Mouse (Mus musculus): Measurements from ENCODE around the gene Ddx10. TPM values are rescaled to one million over a fixed set of nuclear protein-coding genes. Genes with fewer than 3 reads are reported as not detected.
A peak's percentile ranks its signal among the peaks of the same experiment; 100 is the strongest.

The Ddx10 gene
- 31.0 and 31.8 TPM in 2 replicates for polyA plus RNA-seq (2016; fragmentation: Nextera tagmentation; extraction: Ambion mirVana)

DNA sequence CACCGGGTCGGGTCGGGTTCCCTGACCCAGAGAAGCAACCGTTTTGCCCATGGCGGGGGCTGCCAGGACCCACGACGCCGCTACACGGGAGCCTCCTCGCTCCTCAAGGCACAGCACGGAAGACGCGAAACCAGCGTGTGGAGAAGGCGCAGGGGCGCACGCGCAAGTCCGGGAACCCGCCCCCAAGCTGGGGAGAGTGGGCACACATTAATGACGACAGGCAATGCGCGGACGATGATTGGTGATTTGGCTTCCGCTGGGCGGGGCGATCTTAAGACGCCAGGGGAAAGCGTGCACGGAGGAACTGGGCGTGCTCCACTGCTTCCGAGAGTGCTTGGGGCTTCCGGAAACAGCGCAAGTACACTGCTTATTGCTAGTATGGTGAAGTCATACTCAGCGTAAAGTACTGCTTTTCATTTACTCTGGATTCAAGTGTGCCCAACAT is at the start of gene Ddx10:
TSS of gene Ddx10 (minus strand) at position 101 of the 445 bp plus-strand sequence.
- peaks cover 9% of the 10 kb centered on the region for H3K4me1 ChIP-seq (replicated peaks)
- no peaks in the 10 kb centered on the region for H3K27me3 ChIP-seq
- peak; percentile 99 for ATAC-seq (ENCODE audit: insufficient number of reproducible peaks, insufficient read depth, low FRiP score, low TSS enrichment, low read depth)
- peak within 1 kb of the TSS; percentile 87 for H3K4me3 ChIP-seq (replicated peaks)
- peak within 1 kb of the TSS; percentile 17; the same call in 1 of the 2 replicates for H3K27ac ChIP-seq
- H3K4me2 ChIP-seq: peak within 1 kb of the TSS; percentile 96
- H3K9me3 ChIP-seq: no peaks in the 10 kb centered on the region
- under 1% methylated on average over 35 of the region's 35 CpGs for WGBS
- H3K9ac ChIP-seq (replicated peaks): peak within 1 kb of the TSS; percentile 74
- no peaks in the 10 kb centered on the region for H3K36me3 ChIP-seq

DNA sequence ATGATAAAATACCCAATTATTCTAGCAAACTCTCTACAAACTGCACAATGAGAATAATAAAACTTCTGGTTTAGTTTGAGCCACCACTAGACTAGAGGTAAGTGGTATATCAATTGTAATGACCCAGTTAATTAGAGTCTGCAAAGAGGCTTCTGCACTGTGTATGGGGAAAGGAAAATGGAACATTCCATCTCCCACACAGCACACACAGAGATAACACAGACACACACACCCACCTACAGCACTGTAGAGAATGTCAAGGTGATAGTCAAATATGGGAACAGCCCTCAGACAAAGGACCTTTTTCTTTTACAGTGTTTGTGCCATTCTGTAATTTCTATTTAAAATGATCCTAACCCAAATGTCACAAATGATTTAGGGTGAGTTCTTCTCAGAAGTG is 45.0 kb upstream of the Ddx10 start:
- Histone ChIP-seq H3K27ac (no peak overlapping the region), H3K9me3 (no peaks in the 10 kb centered on the region), H3K36me3 (no peaks in the 10 kb centered on the region), H3K4me2 (no peak overlapping the region), H3K27me3 (no peaks in the 10 kb centered on the region), H3K4me3 (replicated peaks) (no peak overlapping the region), H3K4me1 (replicated peaks) (no peaks in the 10 kb centered on the region), H3K9ac (replicated peaks) (no peak overlapping the region)
- ATAC-seq (ENCODE audit: insufficient number of reproducible peaks, insufficient read depth, low FRiP score, low TSS enrichment, low read depth): no peak

GRCm38 (mm10) chr9:53290006-53290405 is 42.2 kb upstream of the Ddx10 start:
- Histone ChIP-seq H3K4me2 (no peak overlapping the region), H3K9me3 (no peaks in the 10 kb centered on the region), H3K9ac (replicated peaks) (no peak overlapping the region), H3K27ac (no peak overlapping the region), H3K36me3 (no peaks in the 10 kb centered on the region), H3K27me3 (no peaks in the 10 kb centered on the region), H3K4me1 (replicated peaks) (no peaks in the 10 kb centered on the region), H3K4me3 (replicated peaks) (no peak overlapping the region)
- ATAC-seq (ENCODE audit: insufficient number of reproducible peaks, insufficient read depth, low FRiP score, low TSS enrichment, low read depth): no peak
- WGBS: 73% methylated on average over 3 of the region's 3 CpGs

DNA sequence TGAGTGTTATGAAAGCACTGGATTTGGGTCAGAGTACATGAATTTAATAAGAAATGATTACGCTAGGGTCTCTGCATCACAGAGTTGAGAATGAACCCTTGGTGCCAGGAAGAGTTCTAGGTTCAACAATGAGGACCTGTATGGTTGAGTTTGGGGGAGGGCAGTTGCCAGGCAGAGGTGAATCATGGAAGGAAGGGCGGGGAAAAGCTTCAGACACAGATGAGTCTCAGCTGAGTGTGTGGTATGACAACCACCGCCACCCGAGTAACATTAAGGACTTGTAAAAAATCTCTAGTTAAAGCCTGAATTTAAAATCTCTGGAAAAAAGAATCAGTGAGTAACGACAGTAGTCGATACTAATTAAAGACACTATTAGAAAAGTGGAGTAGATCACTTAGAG is 38.9 kb upstream of the Ddx10 start:
- Histone ChIP-seq H3K4me3 (replicated peaks) (no peak overlapping the region), H3K4me2 (no peak overlapping the region), H3K27ac (no peak overlapping the region), H3K27me3 (no peaks in the 10 kb centered on the region), H3K4me1 (replicated peaks) (no peaks in the 10 kb centered on the region), H3K9ac (replicated peaks) (no peak overlapping the region), H3K36me3 (no peaks in the 10 kb centered on the region), H3K9me3 (no peaks in the 10 kb centered on the region)
- WGBS: 77% methylated on average over 6 of the region's 6 CpGs
- no peak for ATAC-seq (ENCODE audit: insufficient number of reproducible peaks, insufficient read depth, low FRiP score, low TSS enrichment, low read depth)

- Histone ChIP-seq H3K4me3 (replicated peaks) (no peak overlapping the region), H3K36me3 (no peaks in the 10 kb centered on the region), H3K9ac (replicated peaks) (no peak overlapping the region), H3K27me3 (no peaks in the 10 kb centered on the region), H3K4me1 (replicated peaks) (no peaks in the 10 kb centered on the region), H3K9me3 (no peaks in the 10 kb centered on the region), H3K27ac (no peak overlapping the region), H3K4me2 (no peak overlapping the region)
- WGBS: 94% methylated on average over 2 of the region's 2 CpGs
- ATAC-seq (ENCODE audit: insufficient number of reproducible peaks, insufficient read depth, low FRiP score, low TSS enrichment, low read depth): no peak
Observed at GRCm38 (mm10) chr9:53278997-53279396, 31.1 kb upstream of the Ddx10 start.

GRCm38 (mm10) chr9:53276381-53276780 is 28.5 kb upstream of the Ddx10 start:
- Histone ChIP-seq H3K27me3 (no peaks in the 10 kb centered on the region), H3K4me1 (replicated peaks) (peaks cover 9% of the 10 kb centered on the region)
- 90% methylated on average over 1 of the region's 1 CpGs for WGBS

DNA sequence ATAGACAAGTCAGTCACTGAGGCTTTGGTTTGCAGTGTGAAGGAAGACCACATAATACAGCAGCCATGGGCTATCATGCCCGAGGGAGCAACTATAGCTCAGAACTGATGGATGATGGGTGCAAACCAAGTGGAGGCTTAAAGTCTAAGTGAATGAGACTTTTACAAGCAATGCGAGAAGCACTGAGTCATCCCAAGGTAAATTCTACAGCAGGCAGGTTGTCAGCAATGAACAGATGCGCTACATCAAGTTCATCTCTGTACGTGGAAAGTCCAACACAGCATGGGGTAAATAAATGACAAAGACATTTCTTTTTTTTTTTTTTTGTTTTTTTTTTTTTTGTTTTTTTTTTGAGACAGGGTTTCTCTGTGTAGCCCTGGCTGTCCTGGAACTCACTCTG is 24.9 kb upstream of the Ddx10 start:
- no peak overlapping the region for H3K4me3 ChIP-seq (replicated peaks)
- H3K36me3 ChIP-seq: no peaks in the 10 kb centered on the region
- peaks cover 9% of the 10 kb centered on the region for H3K4me1 ChIP-seq (replicated peaks)
- no peak overlapping the region for H3K4me2 ChIP-seq
- no peaks in the 10 kb centered on the region for H3K9me3 ChIP-seq
- H3K9ac ChIP-seq (replicated peaks): no peak overlapping the region
- no peak for ATAC-seq (ENCODE audit: insufficient number of reproducible peaks, insufficient read depth, low FRiP score, low TSS enrichment, low read depth)
- WGBS: 70% methylated on average over 4 of the region's 4 CpGs
- peak overlapping the region; percentile 50; the same call in 1 of the 2 replicates for H3K27ac ChIP-seq
- no peaks in the 10 kb centered on the region for H3K27me3 ChIP-seq

More at GRCm38 (mm10) chr9:53276381-53276780, 28.5 kb upstream of the Ddx10 start:
- H3K4me2 ChIP-seq: no peak overlapping the region
- H3K36me3 ChIP-seq: no peaks in the 10 kb centered on the region
- H3K4me3 ChIP-seq (replicated peaks): no peak overlapping the region
- ATAC-seq (ENCODE audit: insufficient number of reproducible peaks, insufficient read depth, low FRiP score, low TSS enrichment, low read depth): no peak
- H3K27ac ChIP-seq: no peak overlapping the region
- no peak overlapping the region for H3K9ac ChIP-seq (replicated peaks)
- no peaks in the 10 kb centered on the region for H3K9me3 ChIP-seq

DNA sequence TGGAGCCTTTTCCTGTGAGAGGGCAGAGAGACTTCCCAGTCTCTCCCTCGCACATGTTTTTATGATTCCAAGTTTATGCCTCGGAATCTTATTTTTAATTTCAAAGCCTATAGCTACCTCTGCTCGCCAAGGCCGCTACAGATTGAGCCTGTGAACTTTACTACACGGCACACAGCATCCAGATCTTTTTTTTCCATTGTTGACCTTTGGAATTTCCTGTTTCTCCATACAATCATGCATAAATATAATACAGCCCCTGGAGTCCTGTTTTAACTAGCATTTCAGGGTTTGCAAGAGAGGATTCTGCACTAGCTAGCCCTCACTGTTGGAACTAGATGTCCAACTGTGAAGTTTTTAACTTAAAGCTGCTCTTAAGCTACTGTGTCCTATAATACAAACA is 24.4 kb upstream of the Ddx10 start:
- Histone ChIP-seq H3K4me1 (replicated peaks) (peaks cover 9% of the 10 kb centered on the region), H3K4me3 (replicated peaks) (no peak overlapping the region), H3K9ac (replicated peaks) (no peak overlapping the region), H3K27ac (peak overlapping the region; percentile 50), H3K36me3 (no peaks in the 10 kb centered on the region), H3K9me3 (no peaks in the 10 kb centered on the region), H3K27me3 (no peaks in the 10 kb centered on the region), H3K4me2 (no peak overlapping the region)
- ATAC-seq (ENCODE audit: insufficient number of reproducible peaks, insufficient read depth, low FRiP score, low TSS enrichment, low read depth): no peak
- WGBS: 36% methylated on average over 5 of the region's 5 CpGs

DNA sequence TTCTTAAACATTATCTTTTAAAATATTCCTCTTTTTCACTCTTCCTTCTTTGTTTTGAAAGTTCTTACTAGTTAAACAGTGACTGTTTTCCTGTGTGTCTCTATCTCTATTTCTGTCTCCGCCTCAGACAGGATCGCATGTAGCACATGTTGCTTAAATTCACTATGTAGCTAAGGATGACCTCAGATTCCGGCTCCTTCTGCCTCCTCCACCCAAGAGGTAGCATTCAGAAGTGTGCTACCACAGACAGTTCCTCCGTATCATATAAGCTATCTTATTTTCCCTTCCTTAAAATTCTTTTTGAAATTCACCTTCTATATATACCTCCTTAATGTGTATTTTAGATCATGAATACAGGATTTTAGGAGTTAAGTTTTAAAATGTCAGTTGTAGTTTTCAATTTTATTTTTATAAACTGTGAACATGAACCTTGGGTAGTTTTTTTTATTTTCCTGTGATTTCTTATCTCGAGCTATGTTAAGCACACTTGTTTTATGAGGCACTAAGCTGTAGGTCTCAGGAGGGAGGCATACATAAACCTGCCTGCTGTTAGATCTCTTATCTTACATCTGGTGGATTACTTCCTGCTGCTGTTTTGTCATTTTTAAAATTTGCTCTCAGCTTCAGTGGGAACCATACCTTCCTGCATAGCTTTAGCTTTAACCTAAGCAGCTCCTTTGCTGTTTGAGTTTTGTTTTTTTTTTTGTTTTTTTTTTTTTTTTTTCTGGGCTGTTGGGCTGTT is 23.6 kb upstream of the Ddx10 start:
- no peak overlapping the region for H3K4me3 ChIP-seq (replicated peaks)
- no peak overlapping the region for H3K9ac ChIP-seq (replicated peaks)
- H3K9me3 ChIP-seq: no peaks in the 10 kb centered on the region
- no peak overlapping the region for H3K4me2 ChIP-seq
- H3K36me3 ChIP-seq: no peaks in the 10 kb centered on the region
- ATAC-seq (ENCODE audit: insufficient number of reproducible peaks, insufficient read depth, low FRiP score, low TSS enrichment, low read depth): no peak
- no peaks in the 10 kb centered on the region for H3K27me3 ChIP-seq
- 52% methylated on average over 5 of the region's 5 CpGs for WGBS
- H3K4me1 ChIP-seq (replicated peaks): peaks cover 9% of the 10 kb centered on the region
- H3K27ac ChIP-seq: peak overlapping the region; percentile 50; the same call in 1 of the 2 replicates

DNA sequence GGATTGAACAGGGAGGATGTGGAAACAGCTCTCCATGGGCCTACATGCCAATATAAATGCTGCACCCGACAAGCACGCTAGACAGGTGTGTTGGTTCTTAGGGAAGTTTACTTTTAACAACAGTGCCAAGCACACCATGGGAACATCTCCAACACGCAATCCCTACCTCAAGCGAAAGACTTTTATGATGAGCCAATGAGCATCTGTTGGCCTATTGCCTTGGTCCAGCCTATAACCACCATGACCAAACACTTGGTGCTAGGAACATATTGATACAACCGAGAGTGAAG is 21.6 kb upstream of the Ddx10 start:
- no peaks in the 10 kb centered on the region for H3K36me3 ChIP-seq
- no peak overlapping the region for H3K27ac ChIP-seq
- no peaks in the 10 kb centered on the region for H3K27me3 ChIP-seq
- H3K9me3 ChIP-seq: no peaks in the 10 kb centered on the region
- H3K4me3 ChIP-seq (replicated peaks): no peak overlapping the region
- 91% methylated on average over 5 of the region's 5 CpGs for WGBS
- no peak for ATAC-seq (ENCODE audit: insufficient number of reproducible peaks, insufficient read depth, low FRiP score, low TSS enrichment, low read depth)
- H3K9ac ChIP-seq (replicated peaks): no peak overlapping the region
- H3K4me2 ChIP-seq: no peak overlapping the region
- peaks cover 9% of the 10 kb centered on the region for H3K4me1 ChIP-seq (replicated peaks)

- H3K27me3 ChIP-seq: no peaks in the 10 kb centered on the region
- 82% methylated on average over 5 of the region's 5 CpGs for WGBS
- no peaks in the 10 kb centered on the region for H3K36me3 ChIP-seq
- no peak overlapping the region for H3K9ac ChIP-seq (replicated peaks)
- H3K9me3 ChIP-seq: no peaks in the 10 kb centered on the region
- no peak overlapping the region for H3K4me3 ChIP-seq (replicated peaks)
- peaks cover 9% of the 10 kb centered on the region for H3K4me1 ChIP-seq (replicated peaks)
- H3K4me2 ChIP-seq: no peak overlapping the region
- no peak for ATAC-seq (ENCODE audit: insufficient number of reproducible peaks, insufficient read depth, low FRiP score, low TSS enrichment, low read depth)
- H3K27ac ChIP-seq: no peak overlapping the region
Observed at GRCm38 (mm10) chr9:53268731-53269465, 21.0 kb upstream of the Ddx10 start.
